Mouse (Mus musculus) lung, postnatal 0 days (tissue): ENCODE results near the gene Xirp2.

Experiments used
- CTCF ChIP-seq: IDR thresholded peaks from 2 replicates; pipeline ENCODE4 v1.5.1; 2016; ENCODE audit warnings: antibody characterized with exemption, mild to moderate bottlenecking
- EP300 ChIP-seq: IDR thresholded peaks from 2 replicates; pipeline ENCODE4 v1.6.1; 2016; ENCODE audit warnings: antibody characterized with exemption, mild to moderate bottlenecking, control low read depth

DNA sequence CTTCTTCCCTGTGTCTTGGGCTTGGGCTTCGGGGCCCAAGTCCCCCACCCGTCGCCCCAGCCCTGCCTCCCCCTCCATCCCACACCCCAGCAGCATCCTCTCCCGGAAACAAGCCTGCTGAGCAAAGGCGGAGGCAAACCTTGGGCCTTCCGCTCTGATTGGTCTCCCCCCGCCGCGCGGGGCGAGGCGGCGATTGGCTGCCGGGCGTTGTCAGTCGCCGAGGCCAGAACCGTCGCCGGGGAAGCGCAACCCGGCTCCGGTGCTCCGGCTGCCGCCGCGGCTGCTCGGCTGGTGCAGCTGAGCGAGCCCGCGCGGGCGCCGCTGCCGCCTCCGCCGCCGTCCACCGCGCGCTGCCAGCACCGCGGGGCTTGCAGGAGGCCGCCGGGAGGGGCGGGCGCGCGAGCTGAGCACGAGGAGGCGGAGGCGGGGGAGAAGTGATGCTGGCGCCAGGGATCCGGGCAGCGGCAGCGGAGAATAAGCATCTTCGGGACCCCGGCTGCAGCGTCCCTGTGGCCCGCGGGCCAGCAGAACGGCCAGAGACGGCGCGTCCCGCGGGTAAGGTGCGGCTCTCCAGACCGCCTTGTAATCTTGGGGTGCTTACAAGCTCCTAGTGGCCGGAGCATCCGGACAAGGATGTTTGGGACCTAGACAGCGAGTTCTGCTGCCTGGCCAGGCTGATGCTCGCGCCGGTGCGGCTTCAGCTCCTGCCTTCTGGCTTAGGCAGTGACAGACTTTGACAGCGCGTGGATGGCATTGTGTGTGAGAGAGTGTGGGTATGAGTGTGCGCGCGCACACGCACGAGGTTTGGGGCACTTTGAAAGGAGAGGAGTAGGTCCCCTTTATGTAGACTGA lies 119.9 kb downstream of the Xirp2 start, which contains the start of gene B3galt1:
- no peak for TF ChIP-seq CTCF
- no peak for TF ChIP-seq EP300
